Mouse (Mus musculus): ENCODE data around the gene Cck. TPM values are rescaled to one million over a fixed set of nuclear protein-coding genes. Genes with fewer than 3 reads are reported as not detected.

Gene Cck
- polyA plus RNA-seq (2012; rRNA removed): 31.7 and 39.5 TPM in 2 replicates

GRCm38 (mm10) chr9:121495529-121495928 is at the start of gene Cck:
Cck (minus strand) TSS chr9:121495694.

Other genes with a start within 250 kb of the Cck start
- gene Ulk4, start 218.5 kb downstream of the Cck start, polyA plus RNA-seq (2012; rRNA removed): 6.1 and 6.6 TPM in 2 replicates
- gene Trak1, start 198.2 kb downstream of the Cck start, polyA plus RNA-seq (2012; rRNA removed): 58.6 and 64.6 TPM in 2 replicates
- 0.13 TPM in 1 of 2 replicates, not detected in the other for gene Lyzl4, start 146.4 kb upstream of the Cck start, polyA plus RNA-seq (2012; rRNA removed)
- gene Vipr1, start 147.0 kb upstream of the Cck start, polyA plus RNA-seq (2012; rRNA removed): 0.60 and 0.75 TPM in 2 replicates
- 18.8 and 20.5 TPM in 2 replicates for gene Sec22c, start 209.8 kb upstream of the Cck start, polyA plus RNA-seq (2012; rRNA removed)
- 84.5 and 92.1 TPM in 2 replicates for gene Ss18l2, start 214.6 kb upstream of the Cck start, polyA plus RNA-seq (2012; rRNA removed)
- 161 and 168 TPM in 2 replicates for gene Nktr, start 223.5 kb upstream of the Cck start, polyA plus RNA-seq (2012; rRNA removed)

All from central nervous system, embryonic 14 days (tissue).